Mouse (Mus musculus) brain, embryonic 14.5 days (tissue): ENCODE measurements at regions not wholly inside any gene's neighbourhood (a gene's known extent, or its start where the extent isn't known, plus 50 kb on each side); places are given as distances from the start of the nearest gene placed in this dataset.
"Not testable (repeated sequence)": the region's sequence is repeated elsewhere in the genome, so short reads cannot be mapped to it uniquely, and the experiment has no call there.

Experiments
- DNase-seq: peaks from one replicate; pipeline ENCODE4 v3.0.0-alpha.2; 2011; ENCODE audit warnings: low read depth
- CTCF ChIP-seq: fragments of 200-500 bp; IDR thresholded peaks from 2 replicates; pipeline ENCODE4 v1.5.1; 2012; ENCODE audit warnings: inconsistent platforms, mild to moderate bottlenecking, moderate library complexity, borderline replicate concordance; ENCODE audit not compliant: insufficient read depth, insufficient read length; ENCODE audit errors: extremely low read depth
- POLR2A ChIP-seq: fragments of 200-500 bp; IDR thresholded peaks from 2 replicates; pipeline ENCODE4 v1.6.1; 2012; ENCODE audit warnings: mild to moderate bottlenecking, inconsistent platforms, borderline replicate concordance; ENCODE audit not compliant: poor library complexity, insufficient read depth, insufficient read length, severe bottlenecking; ENCODE audit errors: extremely low read depth

GRCm38 (mm10) chr10:14875216-14875615 lies 157.2 kb upstream of the Gje1 start:
- DNase-seq: peak; percentile 69
- TF ChIP-seq POLR2A (no peak), CTCF (no peak)

- peak; percentile 73 for DNase-seq
- TF ChIP-seq CTCF: no peak
- no peak for TF ChIP-seq POLR2A
These were observed 143.2 kb upstream of the Gje1 start for GRCm38 (mm10) chr10:14861241-14861640.

- TF ChIP-seq CTCF: no peak
- TF ChIP-seq POLR2A: no peak
- DNase-seq: peak; percentile 33
These were observed 142.2 kb upstream of the Gje1 start for GRCm38 (mm10) chr10:14860126-14860638.

- DNase-seq: not testable (repeated sequence)
These were observed 128.6 kb upstream of the Gje1 start for GRCm38 (mm10) chr10:14846601-14847000.

- no peak for DNase-seq
- TF ChIP-seq POLR2A (no peak), CTCF (no peak)
These were observed 127.0 kb upstream of the Gje1 start for GRCm38 (mm10) chr10:14845058-14845457.
